In genomic region chr13:91971246-91971645, GRCm38 (mm10) we compare ENCODE assay signal across 31 mouse cellular contexts.
"Had no signal": no experiment of that assay in that cellular context is flagged by ENCODE, and none has a peak within 500 bp of the region (broad histone marks: within the 10 kb centered on the region; RNA-seq: fewer than 3 reads in every experiment).

No protein-coding gene starts in this region.

- H3K4me3 ChIP-seq: limb, embryonic 10.5 days; limb, embryonic 12.5 days; limb, embryonic 13.5 days; limb, embryonic 15.5 days; liver, embryonic 12.5 days; liver, embryonic 13.5 days; liver, embryonic 15.5 days; lung, embryonic 15.5 days; megakaryocyte, embryonic 14.5 days; midbrain, embryonic 10.5 days; midbrain, embryonic 12.5 days; midbrain, embryonic 13.5 days; midbrain, embryonic 15.5 days; myocyte; neural tube, embryonic 12.5 days had no signal

- DNase-seq: left cerebral cortex, postnatal 4 days; liver; liver, embryonic 13.5 days; lung, adult 18-20 months; lung, adult 2 months; lung, embryonic 14.5 days; lung, postnatal 10 days; lung, postnatal 14 days; lung, postnatal 36 days; lung, postnatal 4 days; midbrain, embryonic 14.5 days had no signal

- H3K9ac ChIP-seq: limb, embryonic 12.5 days; limb, embryonic 13.5 days; limb, embryonic 15.5 days; liver, embryonic 12.5 days; liver, embryonic 13.5 days; liver, embryonic 14.5 days; liver, embryonic 15.5 days; lung, embryonic 14.5 days; lung, embryonic 15.5 days; midbrain, embryonic 12.5 days; midbrain, embryonic 13.5 days; midbrain, embryonic 15.5 days; neural tube, embryonic 12.5 days had no signal

- H3K27me3 ChIP-seq: limb, embryonic 12.5 days; limb, embryonic 13.5 days; limb, embryonic 15.5 days; liver, embryonic 12.5 days; liver, embryonic 13.5 days; liver, embryonic 15.5 days; lung, embryonic 15.5 days; megakaryocyte, embryonic 14.5 days; midbrain, embryonic 12.5 days; midbrain, embryonic 13.5 days; midbrain, embryonic 15.5 days; neural tube, embryonic 12.5 days had no signal

- H3K27ac ChIP-seq: limb, embryonic 10.5 days; limb, embryonic 12.5 days; limb, embryonic 13.5 days; limb, embryonic 15.5 days; liver, embryonic 12.5 days; liver, embryonic 13.5 days; liver, embryonic 14.5 days; liver, embryonic 15.5 days; lung, embryonic 15.5 days; macrophage; midbrain, embryonic 10.5 days; midbrain, embryonic 12.5 days; midbrain, embryonic 13.5 days; midbrain, embryonic 15.5 days; neural tube, embryonic 12.5 days had no signal

- ATAC-seq: liver, embryonic 12.5 days; lung, postnatal 0 days; midbrain, embryonic 13.5 days; midbrain, embryonic 15.5 days; midbrain, embryonic 16.5 days had no signal

- H3K4me1 ChIP-seq: limb, embryonic 10.5 days; limb, embryonic 12.5 days; limb, embryonic 13.5 days; limb, embryonic 15.5 days; liver, embryonic 12.5 days; liver, embryonic 13.5 days; liver, embryonic 15.5 days; lung, embryonic 15.5 days; megakaryocyte, embryonic 14.5 days; midbrain, embryonic 10.5 days; midbrain, embryonic 12.5 days; midbrain, embryonic 13.5 days; midbrain, embryonic 15.5 days; neural tube, embryonic 12.5 days had no signal

- H3K36me3 ChIP-seq: limb, embryonic 10.5 days; limb, embryonic 12.5 days; limb, embryonic 13.5 days; limb, embryonic 15.5 days; liver, embryonic 12.5 days; liver, embryonic 13.5 days; liver, embryonic 15.5 days; lung, embryonic 15.5 days; midbrain, embryonic 10.5 days; midbrain, embryonic 12.5 days; midbrain, embryonic 13.5 days; midbrain, embryonic 15.5 days; neural tube, embryonic 12.5 days had no signal

- H3K9me3 ChIP-seq: limb, embryonic 10.5 days; limb, embryonic 12.5 days; limb, embryonic 13.5 days; limb, embryonic 15.5 days; liver, embryonic 12.5 days; liver, embryonic 13.5 days; liver, embryonic 15.5 days; lung, embryonic 15.5 days; megakaryocyte, embryonic 14.5 days; midbrain, embryonic 10.5 days; midbrain, embryonic 12.5 days; midbrain, embryonic 13.5 days; midbrain, embryonic 15.5 days; neural tube, embryonic 12.5 days had no signal

- H3K4me2 ChIP-seq: limb, embryonic 12.5 days; limb, embryonic 13.5 days; limb, embryonic 15.5 days; liver, embryonic 11.5 days; liver, embryonic 12.5 days; liver, embryonic 13.5 days; liver, embryonic 15.5 days; lung, embryonic 14.5 days; lung, embryonic 15.5 days; midbrain, embryonic 11.5 days; midbrain, embryonic 12.5 days; midbrain, embryonic 13.5 days; midbrain, embryonic 15.5 days; neural tube, embryonic 12.5 days had no signal
